Comparison of ENCODE assay signal across 10 mouse cellular contexts in genomic region chr19:59316571-59316970, GRCm38 (mm10). TPM values are rescaled to one million over a fixed set of nuclear protein-coding genes. Genes with fewer than 3 reads are reported as not detected.
DNase-seq lines count a peak whose midpoint lies in the region; ATAC-seq and TF ChIP-seq lines count a peak whose summit lies in the region.
"Had no signal": no experiment of that assay in that cellular context is flagged by ENCODE, and none has a peak within 500 bp of the region (broad histone marks: within the 10 kb centered on the region; RNA-seq: fewer than 3 reads in every experiment).

No protein-coding gene starts in this region.

- H3K27ac ChIP-seq in MEL (ENCODE audit: control insufficient read depth, low read depth, low read length) = no peak overlapping the region
- no peak overlapping the region for H3K27ac ChIP-seq in layer of hippocampus, adult 2 months
- H3K27ac ChIP-seq in intestine, embryonic 16.5 days (ENCODE audit: low read length) = no peak overlapping the region
- H3K27ac ChIP-seq: lung, embryonic 15.5 days had no signal

- H3K9ac ChIP-seq in MEL (ENCODE audit: control insufficient read depth, low read depth, low read length, poor library complexity, severe bottlenecking) = no peak overlapping the region
- H3K9ac ChIP-seq in intestine, embryonic 16.5 days (ENCODE audit: low read depth, low read length) = no peak overlapping the region
- H3K9ac ChIP-seq: lung, embryonic 15.5 days had no signal

- peak; percentile 49 to 58 for DNase-seq in cerebellum, postnatal 10 days
- DNase-seq in left cerebral cortex, postnatal 10 days (ENCODE audit: extremely low spot score in 1 of 2, low spot score in 2 of 2) = peak; percentile 27 to 34
- DNase-seq in left cerebral cortex, adult 11 months (ENCODE audit: low spot score) = no peak
- DNase-seq in MEL (ENCODE audit: low read depth, low spot score) = peak; percentile 56
- peak; percentile 32 to 63 for DNase-seq in layer of hippocampus, adult 2 months (ENCODE audit: low spot score in 2 of 2)
- peak; percentile 60 for DNase-seq in thymus, postnatal 4 days

- no peak for ATAC-seq in cerebellum, adult (ENCODE audit: insufficient number of reproducible peaks, low FRiP score, low TSS enrichment)
- no peak for ATAC-seq in intestine, embryonic 16.5 days

- H3K9me3 ChIP-seq in MEL (replicated peaks; ENCODE audit: insufficient read depth, low read length) = no peaks in the 10 kb centered on the region
- no peaks in the 10 kb centered on the region for H3K9me3 ChIP-seq in intestine, embryonic 16.5 days (ENCODE audit: control insufficient read depth, low read length)
- H3K9me3 ChIP-seq: G1E; lung, embryonic 15.5 days had no signal

- no peaks in the 10 kb centered on the region for H3K27me3 ChIP-seq in MEL (ENCODE audit: control insufficient read depth in 1 of 2, insufficient read depth in 2 of 2, low read length in 2 of 2)
- no peaks in the 10 kb centered on the region for H3K27me3 ChIP-seq in intestine, embryonic 16.5 days (replicated peaks; ENCODE audit: control insufficient read depth, insufficient read depth, low read length)
- H3K27me3 ChIP-seq: lung, embryonic 15.5 days had no signal

- TF ChIP-seq EP300 in MEL (IDR thresholded peaks at IDR 0.05; ENCODE audit: low read depth in 1 of 2, low read length in 2 of 2) = no peak

- H3K4me2 ChIP-seq in intestine, embryonic 16.5 days (ENCODE audit: low read depth, low read length) = no peak overlapping the region
- H3K4me2 ChIP-seq: lung, embryonic 15.5 days had no signal

- no peak overlapping the region for H3K4me3 ChIP-seq in MEL (ENCODE audit: control insufficient read depth in 1 of 2, insufficient read depth in 1 of 2, low read depth in 2 of 2, low read length in 2 of 2)
- H3K4me3 ChIP-seq in layer of hippocampus, adult 2 months = no peak overlapping the region
- no peak overlapping the region for H3K4me3 ChIP-seq in intestine, embryonic 16.5 days (ENCODE audit: low read length)
- H3K4me3 ChIP-seq: lung, embryonic 15.5 days had no signal

- TF ChIP-seq RAD21 in MEL (IDR thresholded peaks at IDR 0.05; ENCODE audit: low read depth, low read length) = peak; percentile 41

- peak; percentile 28 to 61 (median 41); a peak in 5 of 6 replicates for TF ChIP-seq CTCF in MEL (IDR thresholded peaks at IDR 0.05 in 2 of 3, conservative IDR thresholded peaks at IDR 0.05 in 1 of 3; ENCODE audit: control insufficient read depth in 1 of 3, insufficient read depth in 1 of 3, low read depth in 2 of 3, low read length in 3 of 3, poor library complexity in 1 of 3, severe bottlenecking in 1 of 3)
- TF ChIP-seq CTCF in layer of hippocampus, adult 2 months (conservative IDR thresholded peaks at IDR 0.05) = peak; percentile 94

- H3K36me3 ChIP-seq in MEL (ENCODE audit: control insufficient read depth in 1 of 2, insufficient read depth in 2 of 2, low read length in 2 of 2) = peaks cover 20 to 79% of the 10 kb centered on the region in 2 experiments
- no peaks in the 10 kb centered on the region for H3K36me3 ChIP-seq in intestine, embryonic 16.5 days (ENCODE audit: control insufficient read depth, insufficient read depth, low read length)
- H3K36me3 ChIP-seq: lung, embryonic 15.5 days had no signal

- intact Hi-C loops in left cerebral cortex, postnatal 10 days (cut with DNase I) = loop anchor here (2.0 kb wide), 1 partner anchor 78 kb away; no protein-coding TSS in a partner anchor

- H3K4me1 ChIP-seq in MEL (ENCODE audit: control insufficient read depth in 1 of 2, insufficient read depth in 2 of 2, low read length in 2 of 2) = no peaks in the 10 kb centered on the region
- H3K4me1 ChIP-seq in intestine, embryonic 16.5 days (ENCODE audit: control insufficient read depth, insufficient read depth, low read length) = no peaks in the 10 kb centered on the region
- H3K4me1 ChIP-seq: lung, embryonic 15.5 days had no signal

- TF ChIP-seq POLR2A in MEL (IDR thresholded peaks at IDR 0.05; ENCODE audit: control insufficient read depth in 1 of 2, insufficient read depth in 1 of 2, low read depth in 1 of 2, low read length in 2 of 2, poor library complexity in 1 of 2) = no peak

- peaks cover 55% of the 10 kb centered on the region for H3K79me2 ChIP-seq in MEL (ENCODE audit: control insufficient read depth, insufficient read depth, low read length, poor library complexity)

TF ChIP-seq in MEL, 35 proteins besides CTCF, POLR2A, EP300 and RAD21:
- TF ChIP-seq JUND (IDR thresholded peaks at IDR 0.05; ENCODE audit: low read depth, low read length) (no peak), TAL1 (IDR thresholded peaks at IDR 0.05; ENCODE audit: low read length) (no peak), ZC3H11A (IDR thresholded peaks at IDR 0.05; ENCODE audit: low read depth, low read length) (peak; percentile 24), MAX (IDR thresholded peaks at IDR 0.05; ENCODE audit: low read length) (no peak), SMC3 (IDR thresholded peaks at IDR 0.05; ENCODE audit: low read depth, low read length) (peak; percentile 47), POLR2AphosphoS2 (IDR thresholded peaks at IDR 0.05; ENCODE audit: low read length) (no peak)

RNA-seq across cellular contexts. Expression of gene Rps12-ps3, which starts 5.5 kb away (rescaled TPM):
- 100 to 1,000 TPM; 329 to 345 TPM for total RNA-seq in left cerebral cortex, postnatal 10 days (2021)
- 348 and 662 TPM in 2 replicates for total RNA-seq in MEL (2012; rRNA removed)
- 1,000 to 10,000 TPM in 1 of 2 experiments, not detected in 1; 4,283 TPM for polyA plus RNA-seq in MEL (2012; ENCODE audit: insufficient read depth in 1 of 2, insufficient read length in 2 of 2, low read depth in 1 of 2, low replicate concordance in 2 of 2, missing spikeins in 1 of 2)
- 100 to 1,000 TPM; 249 to 342 TPM for total RNA-seq in layer of hippocampus, adult 2 months (2021)
- polyA plus RNA-seq in intestine, embryonic 16.5 days (2015; fragmentation: Nextera tagmentation; extraction: Ambion mirVana) = 14.2 and 16.4 TPM in 2 replicates

RNA-seq across cellular contexts. Expression of gene Pdzd8, which starts 29.0 kb away (rescaled TPM):
- 10 to 100 TPM; 59.1 to 60.2 TPM for total RNA-seq in left cerebral cortex, postnatal 10 days (2021)
- 49.8 and 52.1 TPM in 2 replicates for total RNA-seq in MEL (2012; rRNA removed)
- 100 to 1,000 TPM in 1 of 2 experiments, 10 to 100 TPM in 1; 46.4 to 137 TPM for polyA plus RNA-seq in MEL (2012; ENCODE audit: insufficient read depth in 1 of 2, insufficient read length in 2 of 2, low read depth in 1 of 2, low replicate concordance in 2 of 2, missing spikeins in 1 of 2)
- total RNA-seq in layer of hippocampus, adult 2 months (2021) = 10 to 100 TPM; 48.7 to 49.7 TPM
- polyA plus RNA-seq in intestine, embryonic 16.5 days (2015; fragmentation: Nextera tagmentation; extraction: Ambion mirVana) = 5.9 and 6.9 TPM in 2 replicates

RNA-seq across cellular contexts. Expression of gene Slc18a2, which starts 55.9 kb away (rescaled TPM):
- total RNA-seq in left cerebral cortex, postnatal 10 days (2021) = 1 to 10 TPM; 1.9 to 2.6 TPM
- 1.0 and 1.5 TPM in 2 replicates for total RNA-seq in MEL (2012; rRNA removed)
- polyA plus RNA-seq in MEL (2012; ENCODE audit: insufficient read depth in 1 of 2, insufficient read length in 2 of 2, low read depth in 1 of 2, low replicate concordance in 2 of 2, missing spikeins in 1 of 2) = 1 to 10 TPM in 1 of 2 experiments, not detected in 1; 4.2 TPM
- total RNA-seq in layer of hippocampus, adult 2 months (2021) = 1 to 10 TPM; 1.2 to 1.4 TPM
- polyA plus RNA-seq in intestine, embryonic 16.5 days (2015; fragmentation: Nextera tagmentation; extraction: Ambion mirVana) = 7.5 and 7.9 TPM in 2 replicates
